Mouse (Mus musculus): ENCODE measurements at regions not wholly inside any gene's neighbourhood (a gene's known extent, or its start where the extent isn't known, plus 50 kb on each side); places are given as distances from the start of the nearest gene placed in this dataset.

GRCm38 (mm10) chr1:115127337-115127736 is 557.2 kb upstream of the Cntnap5a start:
- Histone ChIP-seq H3K9me3 (ENCODE audit: control insufficient read depth, low read length) (no peaks in the 10 kb centered on the region), H3K27ac (ENCODE audit: low read depth, low read length) (no peak overlapping the region), H3K27me3 (ENCODE audit: control insufficient read depth, insufficient read depth, low read length) (no peaks in the 10 kb centered on the region), H3K4me1 (ENCODE audit: control insufficient read depth, insufficient read depth, low read length) (no peaks in the 10 kb centered on the region), H3K4me3 (ENCODE audit: low read depth, low read length) (no peak overlapping the region), H3K36me3 (ENCODE audit: control insufficient read depth, insufficient read depth, low read length) (no peaks in the 10 kb centered on the region), H3K9ac (ENCODE audit: low read length) (no peak overlapping the region), H3K4me2 (no peak overlapping the region)
- ATAC-seq (ENCODE audit: low FRiP score) (peak; percentile 61; the same call in 1 of the 2 replicates), DNase-seq (ENCODE audit: low spot score, missing footprints) (no peak)
- 35% methylated on average over 3 of the region's 3 CpGs for WGBS

GRCm38 (mm10) chr1:115134298-115134697 is 550.3 kb upstream of the Cntnap5a start:
- Histone ChIP-seq H3K9ac (ENCODE audit: low read length) (no peak overlapping the region), H3K27ac (ENCODE audit: low read depth, low read length) (no peak overlapping the region), H3K4me2 (no peak overlapping the region), H3K4me3 (ENCODE audit: low read depth, low read length) (no peak overlapping the region), H3K4me1 (ENCODE audit: control insufficient read depth, insufficient read depth, low read length) (no peaks in the 10 kb centered on the region), H3K36me3 (ENCODE audit: control insufficient read depth, insufficient read depth, low read length) (no peaks in the 10 kb centered on the region), H3K9me3 (ENCODE audit: control insufficient read depth, low read length) (no peaks in the 10 kb centered on the region), H3K27me3 (ENCODE audit: control insufficient read depth, insufficient read depth, low read length) (no peaks in the 10 kb centered on the region)
- WGBS, result 45% methylated on average over 1 of the region's 1 CpGs
- ATAC-seq (ENCODE audit: low FRiP score) (no peak), DNase-seq (ENCODE audit: low spot score, missing footprints) (no peak)

GRCm38 (mm10) chr1:115144568-115144967 is 540.0 kb upstream of the Cntnap5a start:
- no peaks in the 10 kb centered on the region for H3K9me3 ChIP-seq (ENCODE audit: control insufficient read depth, low read length)
- no peaks in the 10 kb centered on the region for H3K27me3 ChIP-seq (ENCODE audit: control insufficient read depth, insufficient read depth, low read length)
- H3K4me3 ChIP-seq (ENCODE audit: low read depth, low read length), result no peak overlapping the region
- H3K9ac ChIP-seq (ENCODE audit: low read length), result no peak overlapping the region
- no peak overlapping the region for H3K27ac ChIP-seq (ENCODE audit: low read depth, low read length)
- H3K36me3 ChIP-seq (ENCODE audit: control insufficient read depth, insufficient read depth, low read length), result no peaks in the 10 kb centered on the region
- H3K4me1 ChIP-seq (ENCODE audit: control insufficient read depth, insufficient read depth, low read length), result no peaks in the 10 kb centered on the region
- H3K4me2 ChIP-seq, result no peak overlapping the region
- DNase-seq (ENCODE audit: low spot score, missing footprints) (no peak), ATAC-seq (ENCODE audit: low FRiP score) (no peak)
